Mouse (Mus musculus) neural tube, embryonic 11.5 days (tissue): Measurements from ENCODE around the gene Dennd2c. TPM values are rescaled to one million over a fixed set of nuclear protein-coding genes. Genes with fewer than 3 reads are reported as not detected.
A peak's percentile ranks its signal among the peaks of the same experiment; 100 is the strongest.
"Not testable (repeated sequence)": the region's sequence is repeated elsewhere in the genome, so short reads cannot be mapped to it uniquely, and the experiment has no call there.

Experiments used
- ATAC-seq: fragments of 200-750 bp; cut with Nextera tagmentation; 2 replicates; pipeline ENCODE4 v1.8.0; 2017; ENCODE audit warnings: moderate number of reproducible peaks, mild to moderate bottlenecking, moderate TSS enrichment, moderate library complexity; ENCODE audit not compliant: insufficient read depth, low FRiP score, low TSS enrichment
- DNase-seq: peaks from one replicate; pipeline ENCODE4 v3.0.0-alpha.2; 2015; ENCODE audit warnings: low spot score
- H3K27ac ChIP-seq: fragments of 300-500 bp; sonication (generic); 2 replicates; pipeline ENCODE4 v1.5.1; 2014; ENCODE audit warnings: low read depth, mild to moderate bottlenecking, low read length
- H3K27me3 ChIP-seq: fragments of 300-500 bp; sonication (generic); 2 replicates; pipeline ENCODE4 v1.6.1; 2014; ENCODE audit warnings: mild to moderate bottlenecking, low read length, mixed read lengths; ENCODE audit not compliant: control insufficient read depth, insufficient read depth
- H3K36me3 ChIP-seq: fragments of 300-500 bp; sonication (generic); 2 replicates; pipeline ENCODE4 v1.6.1; 2014; ENCODE audit warnings: mild to moderate bottlenecking, low read length, moderate library complexity, mixed read lengths; ENCODE audit not compliant: control insufficient read depth, insufficient read depth
- H3K4me1 ChIP-seq: fragments of 300-500 bp; sonication (generic); 2 replicates; pipeline ENCODE4 v1.6.1; 2014; ENCODE audit warnings: low read length, mixed read lengths; ENCODE audit not compliant: control insufficient read depth, insufficient read depth
- H3K4me2 ChIP-seq: fragments of 300-500 bp; sonication (generic); 2 replicates; pipeline ENCODE4 v1.6.1; 2014; ENCODE audit warnings: low read depth, mild to moderate bottlenecking, moderate library complexity
- H3K4me3 ChIP-seq: fragments of 300-500 bp; sonication (generic); 2 replicates; pipeline ENCODE4 v1.5.1; 2014; ENCODE audit warnings: low read depth, low read length
- H3K9ac ChIP-seq: fragments of 300-500 bp; sonication (generic); 2 replicates; pipeline ENCODE4 v1.6.1; 2014; ENCODE audit warnings: mild to moderate bottlenecking, low read length
- H3K9me3 ChIP-seq: fragments of 300-500 bp; sonication (generic); 2 replicates; pipeline ENCODE4 v1.6.1; 2016; ENCODE audit warnings: low read length; ENCODE audit not compliant: control insufficient read depth
- WGBS: fragments of 180-500 bp; shearing (Covaris S2); extraction: QIAGEN DNeasy Blood & Tissue Kit; methylation state at CpG from one replicate; pipeline ENCODE4 v1.1.7; 2014; 5-methylcytosine and 5-hydroxymethylcytosine counted together
- polyA plus RNA-seq: library from polyadenylated mRNA; unstranded; fragments of >200 nt; fragmentation: Nextera tagmentation; extraction: Ambion mirVana; gene quantifications from 2 replicates; pipeline ENCODE4 v1.2.1, GENCODE M21; 2014

Gene Dennd2c
- polyA plus RNA-seq, 1 experiment from 2014 or later, result 2.8 TPM

DNA sequence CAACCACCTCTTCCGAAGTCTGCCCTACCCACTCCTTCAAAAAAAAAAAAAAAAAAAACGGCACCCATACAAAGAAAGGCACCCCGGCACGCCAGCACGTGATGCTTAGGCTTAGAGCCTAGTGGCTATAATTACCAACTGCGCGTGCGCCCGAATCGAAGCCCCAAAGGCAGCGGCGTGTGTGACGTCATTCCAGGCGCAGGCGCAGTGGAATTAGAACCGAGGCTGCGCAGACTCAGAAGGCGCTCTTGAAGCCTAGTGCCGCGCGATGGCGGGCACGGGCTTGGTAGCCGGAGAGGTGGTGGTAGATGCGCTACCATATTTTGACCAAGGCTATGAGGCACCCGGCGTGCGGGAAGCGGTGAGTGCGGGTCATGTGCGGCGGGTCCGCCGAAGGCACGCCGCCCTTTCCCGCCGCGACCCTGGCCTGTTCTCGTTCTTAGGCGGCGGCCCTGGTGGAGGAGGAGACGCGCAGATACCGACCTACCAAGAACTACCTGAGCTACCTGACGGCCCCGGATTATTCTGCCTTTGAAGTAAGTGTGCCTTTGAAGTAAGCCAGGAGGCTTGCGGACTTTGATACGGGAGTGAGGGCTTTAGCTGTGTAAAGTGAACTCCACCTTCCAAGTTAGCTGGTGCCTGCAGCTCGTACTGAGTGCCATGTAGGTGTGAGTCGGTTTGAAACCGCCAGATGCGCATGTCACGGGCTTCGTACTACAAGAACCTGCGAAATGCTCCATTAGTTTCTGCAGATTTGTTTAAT lies 69.3 kb downstream of the Dennd2c start, which contains the start of gene Bcas2:
Gene Bcas2, plus strand, starts transcription at position 151 of the 763 bp plus-strand sequence.
- Histone ChIP-seq H3K4me1 (peaks cover 3% of the 10 kb centered on the region; the same call in 1 of the 2 replicates), H3K36me3 (peaks cover 4% of the 10 kb centered on the region), H3K9ac (peak within 1 kb of the TSS; percentile 64), H3K4me3 (peak within 1 kb of the TSS; percentile 68), H3K27me3 (no peaks in the 10 kb centered on the region), H3K9me3 (no peaks in the 10 kb centered on the region), H3K27ac (no peak within 1 kb of the TSS), H3K4me2 (peak within 1 kb of the TSS; percentile 76)
- under 1% methylated on average over 56 of the region's 56 CpGs for WGBS
- DNase-seq (peak; percentile 99), ATAC-seq (peak; percentile 93)

DNA sequence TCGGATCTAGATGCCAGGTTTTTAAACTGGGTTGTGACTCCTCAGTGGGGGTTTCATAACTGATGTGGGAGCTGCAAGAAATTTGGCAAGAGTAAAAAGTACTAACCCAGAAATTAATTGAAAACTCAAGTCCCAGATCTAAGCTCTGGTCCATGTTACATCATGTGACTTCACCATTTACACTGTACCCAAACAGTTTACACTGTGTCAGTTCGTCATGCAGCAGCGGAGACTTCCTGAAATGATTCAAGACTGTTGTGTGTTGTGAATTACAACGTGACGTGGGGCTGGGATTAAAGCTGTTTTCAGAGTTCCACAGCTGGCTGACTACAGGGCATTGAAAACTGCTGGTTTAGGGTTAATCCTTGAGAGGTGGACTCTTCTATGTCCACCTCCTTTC lies 70.2 kb downstream of the Dennd2c start:
- H3K27me3 ChIP-seq, result no peaks in the 10 kb centered on the region
- no peak for ATAC-seq
- DNase-seq, result no peak
- H3K4me2 ChIP-seq, result peak overlapping the region; percentile 76
- H3K4me3 ChIP-seq, result peak overlapping the region; percentile 68
- H3K36me3 ChIP-seq, result peaks cover 4% of the 10 kb centered on the region
- H3K27ac ChIP-seq, result no peak overlapping the region
- H3K9ac ChIP-seq, result peak overlapping the region; percentile 64
- peaks cover 3% of the 10 kb centered on the region; the same call in 1 of the 2 replicates for H3K4me1 ChIP-seq
- WGBS, result 73% methylated on average over 5 of the region's 5 CpGs
- H3K9me3 ChIP-seq, result no peaks in the 10 kb centered on the region

DNA sequence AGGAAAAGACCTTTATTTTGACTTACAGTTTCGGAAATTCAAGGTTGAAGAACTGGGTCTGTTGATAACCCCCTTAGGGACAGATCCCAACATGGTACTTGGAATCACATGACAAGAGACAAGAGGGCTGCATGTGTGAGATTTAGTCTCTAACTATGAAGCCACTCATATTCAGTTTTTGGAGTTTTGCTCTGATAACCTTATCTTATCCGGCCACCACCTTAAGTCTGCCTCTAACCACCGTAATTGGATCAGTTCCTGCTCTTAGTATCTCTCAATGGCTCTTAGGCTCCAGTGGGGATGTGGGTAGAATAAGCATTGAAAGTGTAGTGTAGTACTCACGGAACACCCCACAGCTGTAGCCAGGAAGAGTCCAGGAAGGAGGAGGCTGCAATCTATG lies 74.3 kb downstream of the Dennd2c start:
- WGBS, result 95% methylated on average over 4 of the region's 4 CpGs
- peaks cover 3% of the 10 kb centered on the region; the same call in 1 of the 2 replicates for H3K4me1 ChIP-seq
- H3K4me3 ChIP-seq, result no peak overlapping the region
- H3K9ac ChIP-seq, result no peak overlapping the region
- ATAC-seq, result no peak
- no peaks in the 10 kb centered on the region for H3K9me3 ChIP-seq
- H3K4me2 ChIP-seq, result no peak overlapping the region
- no peaks in the 10 kb centered on the region for H3K27me3 ChIP-seq
- H3K36me3 ChIP-seq, result peaks cover 4% of the 10 kb centered on the region
- DNase-seq, result no peak
- no peak overlapping the region for H3K27ac ChIP-seq

DNA sequence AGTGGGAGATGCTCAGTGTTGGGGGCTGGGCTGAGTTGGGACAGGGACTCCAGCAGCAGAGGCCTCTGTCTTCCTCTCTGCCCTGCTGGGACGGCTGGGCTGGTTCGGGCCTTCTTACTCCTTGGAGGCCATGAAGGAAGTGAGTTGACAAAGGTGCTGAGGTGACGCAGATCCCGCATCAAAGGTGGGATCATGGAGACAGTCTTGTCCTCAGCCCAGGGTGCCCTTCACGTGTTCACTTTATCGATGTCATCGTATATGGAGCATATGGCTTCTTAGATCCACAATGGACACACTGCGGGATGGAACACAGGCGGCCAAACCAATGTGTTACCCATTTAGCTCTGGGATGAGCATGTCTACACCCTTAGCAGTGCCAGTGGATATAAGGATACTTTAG lies 77.1 kb downstream of the Dennd2c start:
- no peaks in the 10 kb centered on the region for H3K4me1 ChIP-seq
- 90% methylated on average over 9 of the region's 9 CpGs for WGBS
- no peaks in the 10 kb centered on the region for H3K9me3 ChIP-seq
- H3K9ac ChIP-seq, result no peak overlapping the region
- H3K4me3 ChIP-seq, result no peak overlapping the region
- no peaks in the 10 kb centered on the region for H3K27me3 ChIP-seq
- no peak overlapping the region for H3K4me2 ChIP-seq
- no peak for DNase-seq
- ATAC-seq, result no peak
- no peak overlapping the region for H3K27ac ChIP-seq
- H3K36me3 ChIP-seq, result peaks cover 4% of the 10 kb centered on the region

DNA sequence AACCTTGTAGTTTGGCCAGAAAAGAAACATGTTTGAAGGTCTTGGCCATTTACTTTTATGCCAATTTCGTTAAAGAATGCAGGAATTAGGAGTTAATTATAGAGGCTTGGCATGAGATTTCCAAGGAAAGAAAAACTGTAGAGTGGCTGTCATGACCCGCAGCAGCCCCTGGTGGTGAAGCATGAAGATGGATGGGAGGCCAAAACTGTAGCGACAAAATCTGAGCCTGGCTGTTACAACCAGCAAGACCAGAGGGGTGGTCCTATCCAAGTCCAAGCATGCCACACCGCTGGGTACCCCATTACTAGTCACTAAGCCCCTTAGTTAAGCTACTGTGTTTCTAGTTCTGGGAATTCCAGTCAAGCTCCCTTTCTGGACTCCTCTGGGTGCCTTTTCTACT lies 78.8 kb downstream of the Dennd2c start:
- DNase-seq (no peak), ATAC-seq (no peak)
- Histone ChIP-seq H3K9me3 (no peaks in the 10 kb centered on the region), H3K4me2 (no peak overlapping the region), H3K36me3 (no peaks in the 10 kb centered on the region; the same call in none of the 2 replicates), H3K9ac (no peak overlapping the region), H3K27ac (no peak overlapping the region), H3K4me1 (no peaks in the 10 kb centered on the region), H3K27me3 (no peaks in the 10 kb centered on the region), H3K4me3 (no peak overlapping the region)
- WGBS, result 56% methylated on average over 4 of the region's 4 CpGs

DNA sequence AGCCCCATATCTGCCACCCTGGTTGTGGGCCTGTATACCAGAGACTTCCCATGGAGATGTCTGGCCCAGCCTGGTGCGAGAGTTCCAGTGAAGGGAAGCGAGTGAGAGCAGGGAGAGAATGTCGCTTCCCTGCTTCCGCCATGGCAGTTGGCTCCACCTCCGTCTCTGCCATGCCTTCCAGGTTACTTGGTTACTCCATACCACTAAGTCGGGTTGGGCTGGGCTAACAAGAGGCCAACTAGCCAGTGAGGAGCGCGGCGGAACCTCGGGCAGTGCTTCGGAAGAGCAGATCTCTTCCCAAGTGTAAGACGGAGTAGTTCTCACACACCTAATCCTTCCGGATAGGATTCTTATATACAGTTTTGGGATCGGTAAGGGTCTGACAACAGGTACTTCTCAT lies 80.4 kb downstream of the Dennd2c start:
- Histone ChIP-seq H3K4me2 (no peak overlapping the region), H3K9me3 (no peaks in the 10 kb centered on the region), H3K4me1 (no peaks in the 10 kb centered on the region), H3K27me3 (no peaks in the 10 kb centered on the region), H3K27ac (no peak overlapping the region), H3K36me3 (no peaks in the 10 kb centered on the region; the same call in 1 of the 2 replicates), H3K9ac (no peak overlapping the region), H3K4me3 (no peak overlapping the region)
- WGBS, result 83% methylated on average over 14 of the region's 14 CpGs
- ATAC-seq (no peak), DNase-seq (no peak)

DNA sequence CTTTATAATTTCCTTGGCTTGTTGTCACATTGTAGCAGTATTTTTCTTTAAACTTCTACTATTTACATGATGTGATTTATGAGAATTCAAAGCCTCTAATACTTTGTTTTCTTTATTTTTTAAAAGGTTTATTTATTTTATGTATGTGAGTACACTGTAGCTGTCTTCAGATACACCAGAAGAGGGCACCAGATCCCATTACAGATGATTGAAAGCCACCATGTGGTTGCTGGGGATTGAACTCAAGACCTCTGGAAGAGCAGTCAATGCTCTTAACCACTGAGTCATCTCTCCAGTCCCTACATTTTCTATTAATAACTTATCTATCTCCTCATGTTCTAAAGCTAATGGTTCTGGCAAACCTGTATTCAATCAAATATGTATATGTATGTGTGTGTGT lies 82.1 kb downstream of the Dennd2c start:
- not testable (repeated sequence) for H3K4me1 ChIP-seq, H3K36me3 ChIP-seq, H3K27ac ChIP-seq, DNase-seq, H3K27me3 ChIP-seq, H3K4me2 ChIP-seq, ATAC-seq, H3K9me3 ChIP-seq, H3K9ac ChIP-seq, H3K4me3 ChIP-seq

DNA sequence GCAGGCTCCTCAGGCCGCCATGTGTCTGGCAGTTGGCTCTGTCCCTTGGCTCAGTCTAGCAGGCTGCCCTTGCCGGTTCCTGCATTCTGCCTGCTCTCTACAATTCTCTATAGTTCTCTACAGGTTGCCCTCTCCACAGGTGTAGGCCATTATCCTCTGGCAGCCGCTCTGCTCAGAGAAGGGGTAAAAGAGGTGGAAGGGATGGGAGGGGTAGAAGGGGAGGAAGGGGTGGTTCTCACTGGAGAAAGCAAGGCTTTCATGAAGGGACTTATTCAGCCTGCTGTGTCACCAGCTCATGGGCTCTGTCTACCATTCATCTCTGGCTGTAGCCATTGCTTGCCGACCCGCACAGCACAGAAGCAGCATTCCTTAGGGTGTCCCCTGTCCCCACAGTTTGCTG lies 86.0 kb downstream of the Dennd2c start:
- WGBS, result 64% methylated on average over 5 of the region's 5 CpGs

DNA sequence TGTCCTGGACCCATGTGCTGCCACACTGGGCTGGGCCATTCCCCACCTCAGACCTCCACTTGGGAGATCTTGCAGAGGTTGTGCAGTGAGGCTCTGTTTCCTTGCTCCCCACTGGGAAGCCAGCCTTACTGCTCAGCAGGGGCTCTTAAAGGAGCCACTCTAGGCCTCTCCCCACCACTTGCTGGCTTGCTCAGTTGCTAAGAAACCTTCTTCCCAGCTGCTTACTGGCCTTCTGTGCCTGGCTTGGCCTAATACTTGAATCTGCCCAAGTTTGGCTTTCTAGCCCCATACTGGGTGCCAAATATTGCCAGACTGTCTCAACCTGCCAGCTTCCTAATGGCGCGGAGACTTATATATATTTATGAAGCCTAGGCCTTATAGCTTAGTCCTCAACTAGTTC lies 86.5 kb downstream of the Dennd2c start:
- ATAC-seq, result no peak
- no peak for DNase-seq
- Histone ChIP-seq H3K4me2 (no peak overlapping the region), H3K4me3 (no peak overlapping the region), H3K27ac (no peak overlapping the region), H3K36me3 (no peaks in the 10 kb centered on the region), H3K4me1 (no peaks in the 10 kb centered on the region), H3K27me3 (no peaks in the 10 kb centered on the region), H3K9ac (no peak overlapping the region), H3K9me3 (no peaks in the 10 kb centered on the region)
- 81% methylated on average over 2 of the region's 2 CpGs for WGBS

More for the DNA sequence above, 86.0 kb downstream of the Dennd2c start:
- H3K4me2 ChIP-seq, result no peak overlapping the region
- H3K27me3 ChIP-seq, result no peaks in the 10 kb centered on the region
- H3K4me3 ChIP-seq, result no peak overlapping the region
- ATAC-seq, result no peak
- H3K27ac ChIP-seq, result no peak overlapping the region
- no peaks in the 10 kb centered on the region for H3K9me3 ChIP-seq
- H3K4me1 ChIP-seq, result no peaks in the 10 kb centered on the region
- DNase-seq, result no peak
- no peak overlapping the region for H3K9ac ChIP-seq
- H3K36me3 ChIP-seq, result no peaks in the 10 kb centered on the region
